In genomic region chr9:98628480-98628879, GRCm38 (mm10) we compare ENCODE assay signal across 14 mouse cellular contexts. TPM values are rescaled to one million over a fixed set of nuclear protein-coding genes. Genes with fewer than 3 reads are reported as not detected.
A peak's percentile ranks its signal among the peaks of the same experiment; 100 is the strongest.
DNase-seq lines count a peak whose midpoint lies in the region; ATAC-seq and TF ChIP-seq lines count a peak whose summit lies in the region.
"Had no signal": no experiment of that assay in that cellular context is flagged by ENCODE, and none has a peak within 500 bp of the region (broad histone marks: within the 10 kb centered on the region; RNA-seq: fewer than 3 reads in every experiment).

No protein-coding gene starts in this region.

- no peak overlapping the region for H3K4me2 ChIP-seq in midbrain, postnatal 0 days (ENCODE audit: low read depth, low read length, poor library complexity, severe bottlenecking)
- H3K4me2 ChIP-seq in midbrain, embryonic 13.5 days (replicated peaks), result no peak overlapping the region
- H3K4me2 ChIP-seq: limb, embryonic 15.5 days had no signal

- intact Hi-C loops in heart, adult 2 months (cut with DNase I), result no loop called here

- no peak for ATAC-seq in midbrain, postnatal 0 days (ENCODE audit: low FRiP score)
- no peak for ATAC-seq in midbrain, embryonic 13.5 days
- no peak for ATAC-seq in cerebellum, adult (ENCODE audit: insufficient number of reproducible peaks, low FRiP score, low TSS enrichment)

- TF ChIP-seq EP300 in heart, adult 2 months (IDR thresholded peaks at IDR 0.05; ENCODE audit: insufficient read depth, low read depth, low read length), result no peak

- DNase-seq in heart, adult 2 months, result no peak
- no peak for DNase-seq in heart, embryonic 10.5 days (ENCODE audit: low spot score)
- peak; percentile 3 for DNase-seq in midbrain, postnatal 0 days (ENCODE audit: low spot score)
- DNase-seq in brain, embryonic 14.5 days (ENCODE audit: low read depth), result no peak
- peak; percentile 17 for DNase-seq in retina, postnatal 1 day
- no peak for DNase-seq in kidney, postnatal 4 days
- DNase-seq: adrenal gland, adult 2 months; cerebellum, postnatal 25 days; gastrocnemius, postnatal 36 days; kidney, adult 8-10 months; midbrain, embryonic 14.5 days had no signal

- no peak overlapping the region for H3K4me3 ChIP-seq in heart, adult 2 months
- no peak overlapping the region for H3K4me3 ChIP-seq in heart, embryonic 10.5 days
- H3K4me3 ChIP-seq in midbrain, postnatal 0 days (ENCODE audit: low read depth, low read length), result no peak overlapping the region
- no peak overlapping the region for H3K4me3 ChIP-seq in midbrain, embryonic 13.5 days (replicated peaks)
- H3K4me3 ChIP-seq: limb, embryonic 15.5 days had no signal

- H3K79me2 ChIP-seq in heart, adult 2 months (replicated peaks; ENCODE audit: control insufficient read depth, insufficient read depth, low read length), result no peaks in the 10 kb centered on the region

- WGBS in heart, adult 2 months, result 30% methylated on average over 3 of the region's 3 CpGs
- 37% methylated on average over 3 of the region's 3 CpGs for WGBS in heart, embryonic 10.5 days
- WGBS in midbrain, postnatal 0 days, result 42% methylated on average over 3 of the region's 3 CpGs
- 44% methylated on average over 3 of the region's 3 CpGs for WGBS in midbrain, embryonic 13.5 days

- H3K9me3 ChIP-seq in heart, embryonic 10.5 days, result no peaks in the 10 kb centered on the region
- H3K9me3 ChIP-seq in midbrain, postnatal 0 days (ENCODE audit: low read length), result no peaks in the 10 kb centered on the region
- no peaks in the 10 kb centered on the region for H3K9me3 ChIP-seq in midbrain, embryonic 13.5 days
- H3K9me3 ChIP-seq: limb, embryonic 15.5 days had no signal

- H3K27ac ChIP-seq in heart, adult 2 months, result no peak overlapping the region
- no peak overlapping the region for H3K27ac ChIP-seq in heart, embryonic 10.5 days
- H3K27ac ChIP-seq in midbrain, postnatal 0 days (ENCODE audit: low read depth, low read length), result no peak overlapping the region
- no peak overlapping the region for H3K27ac ChIP-seq in midbrain, embryonic 13.5 days
- H3K27ac ChIP-seq: limb, embryonic 15.5 days had no signal

- no peak for TF ChIP-seq POLR2A in heart, adult 2 months (IDR thresholded peaks at IDR 0.05; ENCODE audit: insufficient read depth, low read depth, low read length)
- TF ChIP-seq POLR2A in brain, embryonic 14.5 days (IDR thresholded peaks at IDR 0.05; ENCODE audit: borderline replicate concordance, extremely low read depth, insufficient read depth, insufficient read length, poor library complexity, severe bottlenecking), result no peak

- H3K36me3 ChIP-seq in heart, adult 2 months (ENCODE audit: control insufficient read depth, insufficient read depth, low read length), result no peaks in the 10 kb centered on the region
- H3K36me3 ChIP-seq in heart, embryonic 10.5 days, result no peaks in the 10 kb centered on the region
- no peaks in the 10 kb centered on the region for H3K36me3 ChIP-seq in midbrain, postnatal 0 days (ENCODE audit: insufficient read depth, low read length)
- H3K36me3 ChIP-seq in midbrain, embryonic 13.5 days, result no peaks in the 10 kb centered on the region
- H3K36me3 ChIP-seq: limb, embryonic 15.5 days had no signal

- no peak overlapping the region for H3K9ac ChIP-seq in heart, adult 2 months (ENCODE audit: low read depth, low read length)
- no peak overlapping the region for H3K9ac ChIP-seq in midbrain, postnatal 0 days (replicated peaks; ENCODE audit: low read length, poor library complexity, severe bottlenecking)
- no peak overlapping the region for H3K9ac ChIP-seq in midbrain, embryonic 13.5 days (replicated peaks)
- H3K9ac ChIP-seq: limb, embryonic 15.5 days had no signal

- peak; percentile 35 for TF ChIP-seq CTCF in heart, adult 2 months (IDR thresholded peaks at IDR 0.05)
- peak; percentile 23; the same call in 1 of the 2 replicates for TF ChIP-seq CTCF in midbrain, postnatal 0 days (IDR thresholded peaks at IDR 0.05)
- TF ChIP-seq CTCF in brain, embryonic 14.5 days (IDR thresholded peaks at IDR 0.05; ENCODE audit: borderline replicate concordance, extremely low read depth, insufficient read depth, insufficient read length), result peak; percentile 24; the same call in 1 of the 2 replicates

- H3K27me3 ChIP-seq in heart, adult 2 months (ENCODE audit: control insufficient read depth, insufficient read depth, low read length), result no peaks in the 10 kb centered on the region
- peaks cover 29% of the 10 kb centered on the region for H3K27me3 ChIP-seq in heart, embryonic 10.5 days (ENCODE audit: insufficient read depth, poor library complexity, severe bottlenecking)
- H3K27me3 ChIP-seq in midbrain, postnatal 0 days (ENCODE audit: insufficient read depth, low read length), result no peaks in the 10 kb centered on the region
- H3K27me3 ChIP-seq in midbrain, embryonic 13.5 days, result no peaks in the 10 kb centered on the region

- no peaks in the 10 kb centered on the region for H3K4me1 ChIP-seq in heart, adult 2 months (ENCODE audit: control insufficient read depth, insufficient read depth, low read length)
- H3K4me1 ChIP-seq in heart, embryonic 10.5 days, result no peaks in the 10 kb centered on the region
- H3K4me1 ChIP-seq in midbrain, postnatal 0 days (ENCODE audit: insufficient read depth, low read length), result no peaks in the 10 kb centered on the region
- peaks cover 6% of the 10 kb centered on the region for H3K4me1 ChIP-seq in midbrain, embryonic 13.5 days (replicated peaks)
- H3K4me1 ChIP-seq: limb, embryonic 15.5 days had no signal

RNA-seq across cellular contexts. Expression of gene Mrps22, which starts 27.0 kb away (rescaled TPM):
- total RNA-seq in heart, adult 2 months (2021), result 10 to 100 TPM; 28.7 to 33.3 TPM
- polyA plus RNA-seq in heart, adult 2 months (2012; rRNA removed), result 13.6 and 19.4 TPM in 2 replicates
- polyA plus RNA-seq in heart, embryonic 10.5 days (2016; fragmentation: Nextera tagmentation; extraction: Ambion mirVana), result 73.5 and 74.3 TPM in 2 replicates
- total RNA-seq in midbrain, postnatal 0 days (2014; rRNA removed), result 60.6 and 70.2 TPM in 2 replicates
- 46.3 and 47.7 TPM in 2 replicates for polyA plus RNA-seq in midbrain, postnatal 0 days (2015; fragmentation: Nextera tagmentation; extraction: Ambion mirVana)
- polyA plus RNA-seq in midbrain, embryonic 13.5 days (2015; fragmentation: Nextera tagmentation; extraction: Ambion mirVana), result 57.9 and 59.3 TPM in 2 replicates
- 33.9 and 42.3 TPM in 2 replicates for polyA plus RNA-seq in brain, embryonic 14.5 days (2012; rRNA removed)

Comparison
In these comparisons a context has a peak if more than half of its experiments do, and no peak if none do; other contexts are left out.
1. DNase-seq: peak in midbrain, postnatal 0 days (single experiment) and retina, postnatal 1 day (single experiment); none in heart, adult 2 months (0 of 2), heart, embryonic 10.5 days (single experiment), brain, embryonic 14.5 days (single experiment) and kidney, postnatal 4 days (0 of 2).
2. Peak in every context shown above with its lines, with median percentiles within 50 percentile points of each other: CTCF ChIP-seq.